Mouse (Mus musculus): ENCODE measurements around the gene Plcb1. TPM values are rescaled to one million over a fixed set of nuclear protein-coding genes. Genes with fewer than 3 reads are reported as not detected.

The Plcb1 gene
- polyA plus RNA-seq, 2 experiments: 2.9 to 12.8 TPM

GRCm38 (mm10) chr2:135204141-135205120, 418.6 kb downstream of the Plcb1 start:
- no peak overlapping the region for H3K4me3 ChIP-seq (replicated peaks; ENCODE audit: low read length)
- H3K4me1 ChIP-seq (ENCODE audit: control insufficient read depth, insufficient read depth, low read length): no peaks in the 10 kb centered on the region
- no peak for TF ChIP-seq POLR2A (IDR thresholded peaks at IDR 0.05; ENCODE audit: borderline replicate concordance, extremely low read depth, insufficient read depth, insufficient read length)
- H3K4me2 ChIP-seq (replicated peaks; ENCODE audit: low read depth, low read length, severe bottlenecking): no peak overlapping the region
- ATAC-seq (ENCODE audit: low FRiP score, low read depth): peak; percentile 50
- no peaks in the 10 kb centered on the region for H3K9me3 ChIP-seq (ENCODE audit: control insufficient read depth, low read length)
- H3K9ac ChIP-seq (ENCODE audit: low read depth, low read length, severe bottlenecking): no peak overlapping the region
- 67% methylated on average over 11 of the region's 11 CpGs for WGBS
- H3K27ac ChIP-seq (replicated peaks; ENCODE audit: low read depth, low read length): no peak overlapping the region
- H3K36me3 ChIP-seq (ENCODE audit: control insufficient read depth, insufficient read depth, low read length): no peaks in the 10 kb centered on the region
- H3K27me3 ChIP-seq (ENCODE audit: control insufficient read depth, insufficient read depth, low read length): no peaks in the 10 kb centered on the region
- DNase-seq (ENCODE audit: low spot score): peak; percentile 17

DNA sequence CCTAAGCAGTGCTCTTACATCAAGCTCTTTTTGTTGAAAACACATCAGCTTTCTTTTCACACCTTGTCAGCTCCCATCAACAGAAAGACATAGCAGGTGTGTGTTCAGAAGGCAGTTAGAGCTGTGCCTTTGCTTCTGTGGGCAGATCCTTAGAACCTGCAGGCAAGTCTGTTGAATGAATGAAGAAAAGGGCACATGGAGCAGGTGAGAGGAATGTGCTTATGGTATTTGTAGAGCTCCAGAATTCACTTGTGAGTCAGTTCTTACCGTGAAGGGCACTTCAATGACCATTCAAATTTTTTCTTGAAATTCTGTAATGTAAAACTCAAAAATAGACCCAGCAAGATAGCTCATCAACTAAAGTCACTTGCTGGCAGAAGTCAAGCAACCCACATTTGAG, 423.0 kb downstream of the Plcb1 start:
- DNase-seq (ENCODE audit: low spot score): no peak
- no peak overlapping the region for H3K4me2 ChIP-seq (replicated peaks; ENCODE audit: low read depth, low read length, severe bottlenecking)
- no peak for ATAC-seq (ENCODE audit: low FRiP score, low read depth)
- no peak for TF ChIP-seq POLR2A (IDR thresholded peaks at IDR 0.05; ENCODE audit: borderline replicate concordance, extremely low read depth, insufficient read depth, insufficient read length)
- H3K4me3 ChIP-seq (replicated peaks; ENCODE audit: low read length): no peak overlapping the region
- H3K9ac ChIP-seq (ENCODE audit: low read depth, low read length, severe bottlenecking): no peak overlapping the region
- H3K27ac ChIP-seq (replicated peaks; ENCODE audit: low read depth, low read length): no peak overlapping the region
- H3K36me3 ChIP-seq (ENCODE audit: control insufficient read depth, insufficient read depth, low read length): no peaks in the 10 kb centered on the region
- H3K9me3 ChIP-seq (ENCODE audit: control insufficient read depth, low read length): no peaks in the 10 kb centered on the region
- H3K4me1 ChIP-seq (ENCODE audit: control insufficient read depth, insufficient read depth, low read length): no peaks in the 10 kb centered on the region
- H3K27me3 ChIP-seq (ENCODE audit: control insufficient read depth, insufficient read depth, low read length): no peaks in the 10 kb centered on the region
- 82% methylated on average over 1 of the region's 1 CpGs for WGBS

GRCm38 (mm10) chr2:135214746-135215448, 429.0 kb downstream of the Plcb1 start:
- no peak for TF ChIP-seq POLR2A (IDR thresholded peaks at IDR 0.05; ENCODE audit: borderline replicate concordance, extremely low read depth, insufficient read depth, insufficient read length)
- no peaks in the 10 kb centered on the region for H3K4me1 ChIP-seq (ENCODE audit: control insufficient read depth, insufficient read depth, low read length)
- H3K27ac ChIP-seq (replicated peaks; ENCODE audit: low read depth, low read length): no peak overlapping the region
- no peaks in the 10 kb centered on the region for H3K27me3 ChIP-seq (ENCODE audit: control insufficient read depth, insufficient read depth, low read length)
- no peak overlapping the region for H3K9ac ChIP-seq (ENCODE audit: low read depth, low read length, severe bottlenecking)
- H3K36me3 ChIP-seq (ENCODE audit: control insufficient read depth, insufficient read depth, low read length): no peaks in the 10 kb centered on the region
- no peak for ATAC-seq (ENCODE audit: low FRiP score, low read depth)
- no peak overlapping the region for H3K4me3 ChIP-seq (replicated peaks; ENCODE audit: low read length)
- H3K4me2 ChIP-seq (replicated peaks; ENCODE audit: low read depth, low read length, severe bottlenecking): no peak overlapping the region
- no peaks in the 10 kb centered on the region for H3K9me3 ChIP-seq (ENCODE audit: control insufficient read depth, low read length)
- DNase-seq (ENCODE audit: low spot score): no peak
- 58% methylated on average over 4 of the region's 4 CpGs for whole genome bisulfite sequencing

GRCm38 (mm10) chr2:135219406-135219805, 433.5 kb downstream of the Plcb1 start:
- WGBS: 85% methylated on average over 3 of the region's 3 CpGs
- H3K4me1 ChIP-seq (ENCODE audit: control insufficient read depth, insufficient read depth, low read length): no peaks in the 10 kb centered on the region
- H3K9ac ChIP-seq (ENCODE audit: low read depth, low read length, severe bottlenecking): no peak overlapping the region
- no peak for TF ChIP-seq POLR2A (IDR thresholded peaks at IDR 0.05; ENCODE audit: borderline replicate concordance, extremely low read depth, insufficient read depth, insufficient read length)
- ATAC-seq (ENCODE audit: low FRiP score, low read depth) (no peak), DNase-seq (ENCODE audit: low spot score) (no peak)
- H3K27me3 ChIP-seq (ENCODE audit: control insufficient read depth, insufficient read depth, low read length): no peaks in the 10 kb centered on the region
- H3K4me2 ChIP-seq (replicated peaks; ENCODE audit: low read depth, low read length, severe bottlenecking): no peak overlapping the region
- H3K9me3 ChIP-seq (ENCODE audit: control insufficient read depth, low read length): no peaks in the 10 kb centered on the region
- no peak overlapping the region for H3K27ac ChIP-seq (replicated peaks; ENCODE audit: low read depth, low read length)
- H3K4me3 ChIP-seq (replicated peaks; ENCODE audit: low read length): no peak overlapping the region
- no peaks in the 10 kb centered on the region for H3K36me3 ChIP-seq (ENCODE audit: control insufficient read depth, insufficient read depth, low read length)

DNA sequence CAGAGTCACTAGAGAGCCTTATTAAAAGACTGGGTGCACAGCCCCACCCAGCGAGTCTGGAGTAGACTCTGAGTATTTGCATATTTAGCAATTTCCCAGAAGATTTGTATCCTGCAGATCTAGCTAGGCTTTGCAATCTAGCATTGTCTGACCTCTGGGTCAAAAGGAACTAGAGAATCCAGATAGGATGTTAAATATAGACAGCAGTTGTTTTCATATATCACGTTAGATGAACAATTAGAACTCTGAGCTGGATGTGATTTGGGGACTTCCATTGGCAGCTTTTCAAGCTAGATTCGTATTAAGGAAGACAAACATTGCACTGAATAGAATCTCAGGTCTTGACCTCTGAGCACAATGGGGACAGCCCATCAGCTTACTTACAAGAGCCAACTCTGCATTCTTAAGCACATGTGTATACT, 439.7 kb downstream of the Plcb1 start:
- Histone ChIP-seq H3K27me3 (ENCODE audit: control insufficient read depth, insufficient read depth, low read length) (no peaks in the 10 kb centered on the region), H3K36me3 (ENCODE audit: control insufficient read depth, insufficient read depth, low read length) (no peaks in the 10 kb centered on the region), H3K4me3 (replicated peaks; ENCODE audit: low read length) (no peak overlapping the region), H3K9me3 (ENCODE audit: control insufficient read depth, low read length) (no peaks in the 10 kb centered on the region), H3K4me2 (replicated peaks; ENCODE audit: low read depth, low read length, severe bottlenecking) (no peak overlapping the region), H3K27ac (replicated peaks; ENCODE audit: low read depth, low read length) (no peak overlapping the region), H3K9ac (ENCODE audit: low read depth, low read length, severe bottlenecking) (no peak overlapping the region), H3K4me1 (ENCODE audit: control insufficient read depth, insufficient read depth, low read length) (no peaks in the 10 kb centered on the region)
- DNase-seq (ENCODE audit: low spot score) (no peak), ATAC-seq (ENCODE audit: low FRiP score, low read depth) (no peak)
- 85% methylated on average over 3 of the region's 3 CpGs for WGBS
- TF ChIP-seq POLR2A (IDR thresholded peaks at IDR 0.05; ENCODE audit: borderline replicate concordance, extremely low read depth, insufficient read depth, insufficient read length): no peak
